Mouse (Mus musculus) brown adipose tissue, adult 24 weeks (tissue): Measurements from ENCODE around the gene Clk2. TPM values are rescaled to one million over a fixed set of nuclear protein-coding genes. Genes with fewer than 3 reads are reported as not detected.
A peak's percentile ranks its signal among the peaks of the same experiment; 100 is the strongest.

Experiments used
- H3K27ac ChIP-seq: fragments of 200-500 bp; replicated peaks from 2 replicates; pipeline ENCODE4 v1.5.1; 2012; ENCODE audit warnings: low read depth, mild to moderate bottlenecking, low read length
- H3K4me1 ChIP-seq: fragments of 200-500 bp; 2 replicates; pipeline ENCODE4 v1.6.1; 2012; ENCODE audit warnings: low read length, mixed read lengths; ENCODE audit not compliant: control insufficient read depth, insufficient read depth, insufficient read length
- H3K4me3 ChIP-seq: fragments of 200-500 bp; 2 replicates; pipeline ENCODE4 v1.5.1; 2012; ENCODE audit warnings: low read depth, mild to moderate bottlenecking, low read length, moderate library complexity; ENCODE audit not compliant: insufficient read depth
- polyA plus RNA-seq: library from polyadenylated mRNA; stranded (reverse); fragments of >200 nt; gene quantifications from 2 replicates; pipeline ENCODE4 v1.2.4, GENCODE M21; 2012; ENCODE audit not compliant: missing spikeins, insufficient read depth, insufficient read length

Clk2 gene
- polyA plus RNA-seq, 1 experiment = 14.3 TPM

DNA sequence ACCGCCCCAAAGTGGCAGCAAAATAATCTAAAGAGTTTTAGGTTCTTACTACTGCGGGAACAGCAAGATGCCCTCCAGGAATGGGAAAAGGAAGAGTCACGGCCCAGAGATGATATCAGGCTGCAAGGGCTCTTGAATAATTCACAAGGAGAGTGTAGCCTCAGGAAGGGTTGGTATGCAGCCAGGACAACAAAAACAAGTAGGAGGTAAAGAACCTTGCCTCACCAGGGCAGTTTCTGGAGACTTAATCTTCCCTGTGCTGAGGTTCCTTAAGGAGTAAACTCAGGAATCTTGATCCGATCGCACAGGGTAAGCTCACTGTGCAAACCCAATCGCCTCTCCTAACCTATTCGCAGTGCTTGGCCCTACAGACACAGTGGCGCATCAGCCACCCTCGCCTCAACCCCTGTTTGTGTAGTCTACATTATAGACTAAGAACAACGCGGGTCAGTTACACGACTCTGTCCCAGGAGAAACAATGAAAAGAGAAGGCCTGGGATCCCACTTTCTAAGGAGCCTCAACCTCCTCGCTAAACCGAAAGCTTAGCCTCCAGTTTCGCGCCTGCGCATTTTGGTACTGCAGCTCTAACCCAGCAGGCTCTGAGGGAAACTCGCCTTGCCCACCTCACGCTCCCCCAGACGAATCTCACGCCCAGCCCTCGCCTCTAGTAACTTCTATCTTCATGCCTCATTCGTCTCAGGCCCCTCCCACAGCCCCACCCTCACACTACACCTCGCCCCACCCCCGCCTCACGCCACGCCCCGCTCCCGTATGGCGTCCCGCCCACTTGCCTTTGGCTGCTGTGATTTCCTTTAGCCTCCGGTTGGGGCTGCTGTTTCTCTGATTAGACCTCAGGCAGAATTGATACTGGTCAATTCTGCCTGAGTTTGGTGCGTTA, 31.6 kb downstream of the Clk2 start:
- Histone ChIP-seq H3K27ac (peak overlapping the region; percentile 52), H3K4me1 (no peaks in the 10 kb centered on the region), H3K4me3 (peak overlapping the region; percentile 62)

DNA sequence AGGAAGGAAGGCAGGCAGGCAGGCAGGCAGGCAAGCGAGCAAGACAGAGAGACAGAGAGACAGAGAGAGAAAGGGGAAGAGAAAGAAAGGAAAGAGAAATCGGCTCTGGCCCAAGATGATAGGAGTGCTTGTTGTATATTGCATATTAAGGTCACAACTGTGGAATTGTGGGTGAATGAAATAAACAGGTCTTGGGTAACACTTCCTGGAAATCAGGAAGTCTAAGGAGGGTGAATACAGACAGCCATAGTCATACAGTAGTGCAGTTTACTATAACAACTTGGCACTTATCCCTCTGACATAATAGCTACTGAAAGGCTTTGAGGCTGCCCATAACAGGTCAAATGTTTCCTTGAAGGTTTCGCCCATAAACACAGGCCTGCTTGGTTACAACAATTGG, 35.2 kb downstream of the Clk2 start:
- Histone ChIP-seq H3K4me3 (no peak overlapping the region), H3K27ac (no peak overlapping the region), H3K4me1 (peaks cover 3% of the 10 kb centered on the region; the same call in 1 of the 2 replicates)

DNA sequence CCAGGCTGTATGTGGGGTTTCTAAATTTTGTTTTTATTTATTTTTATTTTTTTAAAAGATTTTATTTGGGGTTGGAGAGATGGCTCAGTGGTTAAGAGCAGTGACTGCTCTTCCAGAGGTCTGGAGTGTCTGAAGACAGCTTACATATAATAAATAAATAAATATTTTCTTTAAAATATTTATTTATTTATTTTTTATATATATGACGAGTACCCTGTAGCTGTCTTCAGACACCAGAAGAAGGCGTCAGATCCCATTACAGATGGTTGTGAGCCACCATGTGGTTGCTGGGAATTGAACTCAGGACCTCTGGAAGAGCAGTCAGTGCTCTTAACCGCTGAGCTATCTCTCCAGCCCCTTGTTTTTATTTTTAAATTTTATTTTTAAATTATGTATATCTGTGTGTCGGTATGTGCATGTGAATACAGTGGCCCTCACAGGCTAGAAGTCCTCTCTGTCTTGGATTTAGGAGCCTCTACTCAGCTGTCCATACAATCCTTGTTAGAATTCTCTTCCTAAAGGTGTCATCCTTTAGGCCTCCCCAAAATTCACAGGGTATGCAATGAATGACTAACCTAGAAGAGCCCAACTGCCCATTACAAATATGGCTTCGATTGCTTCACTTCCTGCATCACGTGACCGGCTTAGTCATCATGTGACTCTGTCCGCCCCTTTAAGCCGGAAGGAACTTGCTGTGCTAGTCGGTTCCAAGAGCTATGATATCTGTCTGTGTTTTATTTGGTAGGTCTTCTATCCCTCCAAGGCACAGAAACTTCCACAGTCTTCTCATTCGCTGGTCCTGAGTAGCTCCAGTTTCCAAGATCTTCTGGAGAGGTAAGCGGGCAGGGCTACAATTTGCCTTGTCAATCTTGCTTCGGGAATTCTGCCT, 37.9 kb downstream of the Clk2 start, which contains the start of gene Gba:
Gene Gba, plus strand, starts transcription at position 676 of the 889 bp plus-strand sequence.
- H3K27ac ChIP-seq = peak within 1 kb of the TSS; percentile 36; the same call in 1 of the 2 replicates
- peak within 1 kb of the TSS; percentile 69 for H3K4me3 ChIP-seq
- peaks cover 3% of the 10 kb centered on the region; the same call in 1 of the 2 replicates for H3K4me1 ChIP-seq

DNA sequence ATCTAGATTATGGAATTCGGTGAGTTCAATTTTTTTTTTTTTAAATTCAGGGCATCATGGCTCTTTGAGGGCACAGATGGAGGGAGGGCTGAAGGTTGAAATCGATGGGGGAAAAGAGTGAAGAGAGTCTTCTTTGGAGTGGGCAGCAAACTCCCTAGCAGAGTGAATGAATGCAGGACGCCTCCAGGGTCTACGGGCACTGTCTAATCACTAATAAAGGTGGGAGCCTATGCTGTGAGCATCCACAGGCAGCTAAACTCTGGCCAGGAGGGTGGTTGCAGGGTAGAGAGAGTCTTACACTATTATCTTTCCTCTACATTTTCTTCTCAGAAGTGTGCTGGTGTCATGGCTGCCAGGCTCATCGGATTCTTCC, 38.5 kb downstream of the Clk2 start:
- Histone ChIP-seq H3K27ac (peak overlapping the region; percentile 36; the same call in 1 of the 2 replicates), H3K4me3 (peak overlapping the region; percentile 69), H3K4me1 (peaks cover 3% of the 10 kb centered on the region; the same call in 1 of the 2 replicates)

DNA sequence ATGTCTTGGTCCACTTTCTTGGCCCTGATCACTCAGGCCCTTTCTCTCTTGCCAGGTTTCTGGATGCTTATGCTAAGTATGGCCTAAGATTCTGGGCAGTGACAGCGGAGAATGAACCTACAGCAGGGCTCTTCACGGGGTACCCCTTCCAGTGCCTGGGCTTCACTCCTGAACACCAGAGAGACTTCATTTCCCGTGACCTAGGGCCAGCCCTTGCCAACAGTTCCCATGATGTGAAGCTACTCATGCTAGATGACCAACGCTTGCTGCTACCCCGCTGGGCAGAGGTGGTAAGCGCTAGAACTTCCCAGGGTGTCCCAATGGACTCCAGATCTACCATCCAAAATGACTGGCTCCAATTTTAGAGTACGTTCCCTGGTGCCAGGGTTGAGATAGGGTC, 41.5 kb downstream of the Clk2 start:
- Histone ChIP-seq H3K4me3 (no peak overlapping the region), H3K4me1 (peaks cover 3% of the 10 kb centered on the region; the same call in 1 of the 2 replicates), H3K27ac (no peak overlapping the region)

DNA sequence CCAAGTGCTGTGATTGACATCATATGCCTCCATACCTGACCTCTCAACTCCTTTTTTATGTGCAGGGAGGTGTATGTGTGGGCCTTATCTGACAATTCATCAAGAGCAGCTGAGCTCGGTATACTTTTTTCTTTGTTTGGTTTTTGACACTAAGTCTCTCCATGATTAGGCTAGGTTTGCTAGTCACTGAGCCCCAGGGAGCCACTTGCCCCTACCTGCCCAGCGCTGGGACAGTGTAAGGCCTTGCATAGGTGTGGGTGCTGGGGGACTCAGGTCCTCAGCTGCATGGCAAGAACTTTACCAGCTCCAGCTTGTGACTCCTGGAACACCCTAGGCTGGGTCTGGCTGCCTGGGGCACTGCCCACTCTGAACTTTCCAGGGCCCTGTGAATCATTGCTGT, 42.1 kb downstream of the Clk2 start:
- H3K4me3 ChIP-seq = no peak overlapping the region
- no peak overlapping the region for H3K27ac ChIP-seq
- H3K4me1 ChIP-seq = peaks cover 3% of the 10 kb centered on the region; the same call in 1 of the 2 replicates

DNA sequence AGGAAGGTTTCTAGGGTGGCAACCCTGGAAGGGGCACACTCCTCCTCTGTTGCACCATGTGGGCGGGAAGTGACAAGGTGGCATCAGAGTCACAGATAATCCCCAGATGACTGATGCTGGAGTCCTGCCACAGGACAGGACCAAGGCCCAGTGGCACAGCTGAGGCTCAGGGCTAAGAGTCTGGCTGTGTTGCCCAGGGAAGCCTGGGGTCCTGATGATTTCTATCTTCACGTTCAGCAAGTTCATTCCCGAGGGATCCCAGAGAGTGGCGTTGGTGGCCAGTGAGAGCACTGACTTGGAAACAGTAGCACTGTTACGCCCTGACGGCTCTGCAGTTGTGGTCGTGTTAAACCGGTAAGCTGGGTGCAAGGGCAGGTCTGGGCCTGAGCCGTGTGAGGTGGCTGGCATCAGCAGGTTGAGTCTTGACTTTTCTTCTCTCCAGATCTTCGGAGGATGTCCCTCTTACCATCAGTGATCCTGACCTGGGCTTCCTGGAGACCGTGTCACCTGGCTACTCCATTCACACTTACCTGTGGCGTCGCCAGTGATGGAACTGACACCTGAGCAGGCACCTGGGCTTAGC, 43.6 kb downstream of the Clk2 start:
- H3K4me3 ChIP-seq = no peak overlapping the region
- no peak overlapping the region for H3K27ac ChIP-seq
- H3K4me1 ChIP-seq = peaks cover 3% of the 10 kb centered on the region; the same call in 1 of the 2 replicates

DNA sequence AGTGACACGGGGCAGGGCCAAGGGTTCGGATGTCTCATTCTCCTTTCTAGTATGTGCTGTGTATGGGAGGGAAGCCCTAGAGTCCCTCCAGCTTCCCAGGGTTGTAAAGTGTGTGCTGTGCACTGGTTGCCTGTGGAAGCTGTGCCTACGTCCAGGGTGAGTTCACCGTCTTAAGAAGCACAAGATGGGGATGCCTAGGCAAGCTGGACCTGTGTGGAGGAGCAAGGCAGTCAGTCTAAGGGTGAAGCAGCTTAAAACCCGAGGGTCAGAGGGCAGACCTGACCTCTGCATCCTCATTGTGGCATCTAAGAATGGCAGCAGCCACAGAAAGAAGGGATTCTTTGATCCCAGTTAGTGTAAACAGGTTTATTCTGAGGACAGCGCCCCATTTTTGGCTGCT, 44.1 kb downstream of the Clk2 start:
- Histone ChIP-seq H3K4me3 (no peak overlapping the region), H3K27ac (no peak overlapping the region), H3K4me1 (no peaks in the 10 kb centered on the region)

DNA sequence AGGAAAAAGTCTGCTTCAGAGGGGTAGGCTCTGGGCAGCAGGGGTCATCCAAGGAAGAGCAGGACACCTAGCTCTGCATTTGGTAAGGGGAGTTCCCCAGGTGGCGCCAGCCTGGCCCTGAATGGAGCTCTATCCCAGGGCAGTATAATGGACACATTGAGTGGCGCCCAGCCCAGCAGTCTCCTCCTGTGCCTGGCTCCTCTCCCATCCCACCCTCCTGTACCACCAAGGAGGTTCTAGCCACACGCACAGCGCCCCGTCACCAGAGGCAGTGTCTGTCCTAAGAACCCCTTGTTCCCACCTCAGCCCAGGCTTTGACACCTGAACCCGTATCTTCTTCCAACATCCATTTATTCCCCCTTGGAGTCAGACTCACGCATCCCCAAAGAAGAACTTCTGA, 45.1 kb downstream of the Clk2 start:
- no peak overlapping the region for H3K4me3 ChIP-seq
- no peak overlapping the region for H3K27ac ChIP-seq
- H3K4me1 ChIP-seq = no peaks in the 10 kb centered on the region

DNA sequence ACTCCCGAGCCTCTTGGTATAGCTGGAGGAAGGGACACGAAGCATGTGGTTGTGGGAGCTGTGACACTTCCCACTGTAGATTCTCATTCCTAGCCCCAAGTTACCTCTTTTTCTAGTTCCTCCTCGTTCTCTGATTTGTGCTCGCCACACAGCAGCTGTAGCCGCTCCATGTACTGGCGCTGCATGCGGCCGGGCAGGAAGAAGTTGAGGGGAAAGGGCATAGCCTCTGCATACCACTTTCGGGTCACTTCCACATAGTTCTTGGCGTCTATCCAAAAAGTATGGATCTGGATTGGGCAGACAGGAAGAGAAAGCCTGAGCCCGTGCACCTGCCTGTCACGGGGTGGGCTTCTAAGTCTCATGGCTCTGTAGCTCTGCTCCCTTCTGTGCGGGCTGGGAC, 45.6 kb downstream of the Clk2 start:
- H3K4me3 ChIP-seq = no peak overlapping the region
- H3K4me1 ChIP-seq = no peaks in the 10 kb centered on the region
- no peak overlapping the region for H3K27ac ChIP-seq

DNA sequence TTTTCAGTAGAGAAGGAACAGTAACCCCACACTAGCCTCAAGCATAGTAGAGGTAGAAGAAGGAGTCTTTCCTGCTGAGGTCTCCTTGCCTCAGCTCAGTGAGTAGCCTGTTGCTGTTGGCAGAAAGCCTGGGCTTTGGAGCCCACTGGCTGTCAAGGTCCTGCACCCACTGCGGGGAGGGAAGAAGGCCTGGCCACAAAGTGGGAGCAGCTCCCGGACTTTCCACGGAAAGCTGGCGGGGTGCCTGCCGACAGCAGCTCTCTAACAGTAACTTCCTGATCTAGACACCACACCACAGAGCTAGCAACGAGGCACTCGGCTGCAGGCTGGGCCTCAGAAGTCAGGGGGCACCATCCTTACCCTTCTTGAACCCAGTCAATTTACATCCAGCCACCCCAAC, 46.1 kb downstream of the Clk2 start:
- H3K4me1 ChIP-seq = no peaks in the 10 kb centered on the region
- no peak overlapping the region for H3K4me3 ChIP-seq
- H3K27ac ChIP-seq = no peak overlapping the region

DNA sequence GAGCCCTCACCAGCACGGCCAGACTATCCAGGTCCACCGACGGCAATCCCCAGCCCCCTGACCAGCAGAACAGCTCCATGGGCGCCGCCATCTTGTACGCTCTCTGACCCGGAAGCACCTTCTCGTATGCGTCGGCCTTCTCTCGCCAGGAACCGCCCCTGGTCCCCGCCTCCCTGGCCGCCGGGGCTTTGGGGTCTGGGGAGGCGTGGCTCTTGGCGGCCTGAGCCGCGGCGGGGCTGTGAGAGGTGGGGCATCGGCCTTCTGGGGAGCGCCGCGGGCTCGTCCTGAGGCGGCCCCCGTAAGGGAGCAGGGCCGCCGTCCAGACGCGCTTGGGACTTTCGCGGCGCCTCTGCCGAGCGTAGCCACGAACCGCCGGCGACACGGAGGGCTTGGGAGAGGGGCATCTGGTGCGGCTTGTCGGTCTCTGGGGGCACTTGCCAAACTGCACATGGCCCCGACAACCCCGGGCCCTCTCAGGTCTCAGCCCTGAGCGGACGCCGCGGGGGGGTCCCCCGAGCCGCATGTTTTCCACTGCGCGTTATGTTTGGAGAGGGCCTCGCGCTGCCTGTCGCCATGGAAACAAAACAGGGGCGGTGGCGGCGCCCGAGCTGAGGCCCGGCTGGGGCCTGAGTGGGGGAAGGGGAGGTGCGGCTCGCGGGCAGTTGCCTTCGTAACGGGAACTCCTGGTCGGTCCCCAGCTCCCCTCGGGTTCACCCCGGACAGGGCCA, 49.4 kb downstream of the Clk2 start:
- Histone ChIP-seq H3K4me3 (peak overlapping the region; percentile 84), H3K27ac (peak overlapping the region; percentile 84), H3K4me1 (no peaks in the 10 kb centered on the region)

DNA sequence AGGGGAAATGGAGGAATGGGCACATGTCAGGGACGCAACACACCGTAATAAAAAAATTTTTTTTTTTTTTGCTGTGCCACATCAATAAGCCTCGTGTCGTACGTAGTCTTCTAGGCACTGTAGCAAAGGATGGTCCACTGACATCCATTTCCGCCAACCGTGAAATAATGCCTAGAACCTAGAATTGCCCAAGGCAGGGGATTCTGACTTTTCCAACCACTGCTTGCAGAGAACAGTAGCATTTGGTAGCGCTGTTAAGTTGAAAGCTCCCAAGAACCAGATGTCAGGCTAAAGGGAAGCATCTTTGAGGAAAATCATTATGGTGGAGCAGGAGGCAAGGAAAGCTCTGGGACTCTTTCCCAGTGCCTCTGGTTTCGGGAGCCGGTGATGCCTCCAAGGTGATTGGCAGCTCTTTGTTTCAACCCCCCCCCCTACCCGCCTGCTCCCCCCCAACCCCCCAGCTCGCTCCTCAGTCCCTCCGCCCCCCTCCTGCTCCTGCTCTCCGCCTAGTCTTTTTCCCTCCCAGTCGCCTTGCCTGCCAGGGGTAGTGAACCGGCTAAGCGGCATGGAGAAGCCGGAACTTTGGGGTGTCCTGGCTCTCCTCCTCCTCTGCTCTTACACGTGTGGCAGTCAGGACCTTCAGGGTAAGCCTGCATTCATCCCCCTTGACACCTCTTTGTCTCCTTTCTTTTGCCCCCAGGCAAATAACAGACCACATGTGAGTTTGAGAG, 50.3 kb downstream of the Clk2 start, which contains the start of gene Thbs3:
Gene Thbs3, plus strand, starts transcription at position 500 of the 731 bp plus-strand sequence.
- H3K27ac ChIP-seq = peak within 1 kb of the TSS; percentile 75
- H3K4me3 ChIP-seq = peak within 1 kb of the TSS; percentile 84
- H3K4me1 ChIP-seq = no peaks in the 10 kb centered on the region

DNA sequence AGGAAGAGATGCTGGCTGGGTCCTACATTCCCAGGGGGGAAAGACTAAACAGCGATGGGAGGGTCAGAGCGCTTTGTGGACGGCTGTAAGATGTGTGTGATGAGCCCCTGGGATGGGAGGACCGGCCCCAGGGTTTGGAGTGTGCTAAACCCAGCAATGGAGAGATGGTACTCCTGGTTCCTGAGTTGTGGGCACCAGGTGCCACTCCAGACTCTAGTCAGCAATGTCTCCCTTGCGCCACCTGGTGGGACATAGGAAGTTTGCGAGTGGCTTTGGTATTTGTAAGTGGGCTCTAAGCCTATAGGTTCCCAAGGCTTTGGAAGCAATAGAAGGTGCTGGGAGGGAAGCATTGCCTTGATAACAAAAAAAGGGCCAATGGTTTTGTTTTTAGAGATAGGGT, 51.3 kb downstream of the Clk2 start:
- Histone ChIP-seq H3K4me3 (peak overlapping the region; percentile 29; the same call in 1 of the 2 replicates), H3K4me1 (no peaks in the 10 kb centered on the region), H3K27ac (no peak overlapping the region)
